In genomic region chr8:61617049-61617448, GRCm38 (mm10) we compare ENCODE assay signal across 27 mouse cellular contexts.
DNase-seq lines count a peak whose midpoint lies in the region; ATAC-seq lines count a peak whose summit lies in the region.
"Had no signal": no experiment of that assay in that cellular context is flagged by ENCODE, and none has a peak within 500 bp of the region (broad histone marks: within the 10 kb centered on the region; RNA-seq: fewer than 3 reads in every experiment).

No protein-coding gene starts in this region.

- H3K27ac ChIP-seq in forebrain, embryonic 11.5 days (ENCODE audit: low read depth, low read length): no peak overlapping the region
- no peak overlapping the region for H3K27ac ChIP-seq in forebrain, embryonic 16.5 days (ENCODE audit: low read length)
- peak overlapping the region; percentile 42; the same call in 1 of the 2 replicates for H3K27ac ChIP-seq in heart, embryonic 12.5 days (ENCODE audit: poor library complexity, severe bottlenecking)
- no peak overlapping the region for H3K27ac ChIP-seq in heart, embryonic 11.5 days (ENCODE audit: low read depth, low read length)
- peak overlapping the region; percentile 53; the same call in 1 of the 2 replicates for H3K27ac ChIP-seq in limb, embryonic 12.5 days
- H3K27ac ChIP-seq in limb, embryonic 10.5 days: no peak overlapping the region
- H3K27ac ChIP-seq: embryonic facial prominence, embryonic 12.5 days; forebrain, embryonic 10.5 days; hindbrain, embryonic 13.5 days; kidney, postnatal 0 days; limb, embryonic 15.5 days; liver, embryonic 13.5 days; midbrain, embryonic 13.5 days had no signal

- H3K36me3 ChIP-seq in forebrain, embryonic 11.5 days (ENCODE audit: control insufficient read depth, insufficient read depth, low read length): no peaks in the 10 kb centered on the region
- H3K36me3 ChIP-seq in forebrain, embryonic 16.5 days (ENCODE audit: control insufficient read depth, insufficient read depth): no peaks in the 10 kb centered on the region
- no peaks in the 10 kb centered on the region for H3K36me3 ChIP-seq in heart, embryonic 12.5 days
- H3K36me3 ChIP-seq in heart, embryonic 11.5 days (ENCODE audit: control insufficient read depth, insufficient read depth, low read length): no peaks in the 10 kb centered on the region
- H3K36me3 ChIP-seq in limb, embryonic 12.5 days: peaks cover under 1% of the 10 kb centered on the region; the same call in 1 of the 2 replicates
- H3K36me3 ChIP-seq in limb, embryonic 10.5 days: no peaks in the 10 kb centered on the region
- H3K36me3 ChIP-seq: embryonic facial prominence, embryonic 12.5 days; forebrain, embryonic 10.5 days; hindbrain, embryonic 13.5 days; limb, embryonic 15.5 days; liver, embryonic 13.5 days; midbrain, embryonic 13.5 days had no signal

- peak; percentile 8 for DNase-seq in forebrain, embryonic 11.5 days (ENCODE audit: low spot score)
- no peak for DNase-seq in limb, embryonic 10.5 days (ENCODE audit: low spot score)
- DNase-seq in right cerebral cortex, postnatal 10 days (ENCODE audit: low spot score in 2 of 2): no peak
- DNase-seq: adrenal gland, postnatal 10 days; cerebellum, adult 9-10 months; cerebellum, postnatal 36 days; forebrain, postnatal 0 days; gastrocnemius, postnatal 14 days; kidney, adult 8-10 months; kidney, postnatal 4 days; lung, adult 18-20 months; lung, postnatal 4 days; spleen, adult 18-20 months; thymus, postnatal 14 days had no signal

- H3K4me3 ChIP-seq in forebrain, embryonic 11.5 days (ENCODE audit: low read depth, low read length): no peak overlapping the region
- H3K4me3 ChIP-seq in forebrain, embryonic 16.5 days (replicated peaks; ENCODE audit: low read length): no peak overlapping the region
- H3K4me3 ChIP-seq in heart, embryonic 12.5 days: no peak overlapping the region
- H3K4me3 ChIP-seq in heart, embryonic 11.5 days (ENCODE audit: low read depth, low read length): no peak overlapping the region
- H3K4me3 ChIP-seq in limb, embryonic 12.5 days (replicated peaks): no peak overlapping the region
- no peak overlapping the region for H3K4me3 ChIP-seq in limb, embryonic 10.5 days
- H3K4me3 ChIP-seq: embryonic facial prominence, embryonic 12.5 days; forebrain, embryonic 10.5 days; hindbrain, embryonic 13.5 days; limb, embryonic 15.5 days; liver, embryonic 13.5 days; midbrain, embryonic 13.5 days had no signal

- no peaks in the 10 kb centered on the region for H3K27me3 ChIP-seq in forebrain, embryonic 11.5 days (ENCODE audit: control insufficient read depth, insufficient read depth, low read length)
- no peaks in the 10 kb centered on the region for H3K27me3 ChIP-seq in forebrain, embryonic 16.5 days (replicated peaks; ENCODE audit: control insufficient read depth, insufficient read depth, low read length)
- no peaks in the 10 kb centered on the region for H3K27me3 ChIP-seq in heart, embryonic 12.5 days (replicated peaks)
- no peaks in the 10 kb centered on the region for H3K27me3 ChIP-seq in heart, embryonic 11.5 days (ENCODE audit: control insufficient read depth, insufficient read depth, low read length)
- H3K27me3 ChIP-seq in limb, embryonic 12.5 days: no peaks in the 10 kb centered on the region
- no peaks in the 10 kb centered on the region for H3K27me3 ChIP-seq in limb, embryonic 10.5 days (ENCODE audit: low read depth, poor library complexity, severe bottlenecking)
- H3K27me3 ChIP-seq: CH12.LX; embryonic facial prominence, embryonic 12.5 days; hindbrain, embryonic 13.5 days; limb, embryonic 15.5 days; liver, embryonic 13.5 days; midbrain, embryonic 13.5 days had no signal

- H3K9ac ChIP-seq in forebrain, embryonic 11.5 days (ENCODE audit: low read length): no peak overlapping the region
- H3K9ac ChIP-seq in forebrain, embryonic 16.5 days (replicated peaks; ENCODE audit: low read depth, low read length): no peak overlapping the region
- no peak overlapping the region for H3K9ac ChIP-seq in heart, embryonic 12.5 days
- H3K9ac ChIP-seq in heart, embryonic 11.5 days (ENCODE audit: low read depth, low read length): no peak overlapping the region
- no peak overlapping the region for H3K9ac ChIP-seq in limb, embryonic 12.5 days (replicated peaks)
- H3K9ac ChIP-seq: embryonic facial prominence, embryonic 12.5 days; forebrain, postnatal 0 days; hindbrain, embryonic 13.5 days; limb, embryonic 15.5 days; liver, embryonic 13.5 days; midbrain, embryonic 13.5 days had no signal

- no peak for ATAC-seq in forebrain, embryonic 11.5 days (replicated peaks; ENCODE audit: low FRiP score)
- no peak for ATAC-seq in forebrain, embryonic 16.5 days
- ATAC-seq in heart, embryonic 12.5 days (ENCODE audit: insufficient number of reproducible peaks, low FRiP score): no peak
- ATAC-seq in heart, embryonic 11.5 days (replicated peaks; ENCODE audit: insufficient number of reproducible peaks, low FRiP score, low TSS enrichment): no peak
- ATAC-seq in limb, embryonic 12.5 days (ENCODE audit: insufficient number of reproducible peaks, insufficient read depth, low FRiP score, low TSS enrichment, low read depth): no peak
- ATAC-seq: forebrain, postnatal 0 days; intestine, embryonic 16.5 days; midbrain, embryonic 13.5 days had no signal

- WGBS in forebrain, embryonic 11.5 days: 87% methylated on average over 3 of the region's 3 CpGs
- 77% methylated on average over 3 of the region's 3 CpGs for WGBS in forebrain, embryonic 16.5 days
- 68% methylated on average over 3 of the region's 3 CpGs for WGBS in heart, embryonic 12.5 days
- 83% methylated on average over 3 of the region's 3 CpGs for WGBS in heart, embryonic 11.5 days (ENCODE audit: insufficient replicate concordance)
- WGBS in limb, embryonic 12.5 days: 75% methylated on average over 3 of the region's 3 CpGs
- 77% methylated on average over 3 of the region's 3 CpGs for WGBS in limb, embryonic 10.5 days

- H3K9me3 ChIP-seq in forebrain, embryonic 11.5 days (ENCODE audit: control insufficient read depth, low read length): no peaks in the 10 kb centered on the region
- H3K9me3 ChIP-seq in forebrain, embryonic 16.5 days (ENCODE audit: control insufficient read depth, low read length): no peaks in the 10 kb centered on the region
- no peaks in the 10 kb centered on the region for H3K9me3 ChIP-seq in heart, embryonic 12.5 days (replicated peaks)
- no peaks in the 10 kb centered on the region for H3K9me3 ChIP-seq in heart, embryonic 11.5 days (replicated peaks; ENCODE audit: control insufficient read depth, low read length)
- H3K9me3 ChIP-seq in limb, embryonic 12.5 days: no peaks in the 10 kb centered on the region
- no peaks in the 10 kb centered on the region for H3K9me3 ChIP-seq in limb, embryonic 10.5 days (replicated peaks)
- H3K9me3 ChIP-seq: embryonic facial prominence, embryonic 12.5 days; forebrain, embryonic 10.5 days; hindbrain, embryonic 13.5 days; limb, embryonic 15.5 days; liver, embryonic 13.5 days; midbrain, embryonic 13.5 days had no signal

- H3K4me2 ChIP-seq in forebrain, embryonic 11.5 days (ENCODE audit: low read depth, low read length, severe bottlenecking): no peak overlapping the region
- no peak overlapping the region for H3K4me2 ChIP-seq in forebrain, embryonic 16.5 days (ENCODE audit: low read length)
- H3K4me2 ChIP-seq in heart, embryonic 12.5 days: no peak overlapping the region
- H3K4me2 ChIP-seq in heart, embryonic 11.5 days: no peak overlapping the region
- no peak overlapping the region for H3K4me2 ChIP-seq in limb, embryonic 12.5 days
- H3K4me2 ChIP-seq: embryonic facial prominence, embryonic 12.5 days; hindbrain, embryonic 13.5 days; limb, embryonic 15.5 days; liver, embryonic 13.5 days; midbrain, embryonic 13.5 days had no signal

- H3K4me1 ChIP-seq in forebrain, embryonic 11.5 days (replicated peaks; ENCODE audit: control insufficient read depth, insufficient read depth, low read length): no peaks in the 10 kb centered on the region
- H3K4me1 ChIP-seq in forebrain, embryonic 16.5 days (replicated peaks; ENCODE audit: control insufficient read depth, insufficient read depth, low read length): no peaks in the 10 kb centered on the region
- peaks cover 39% of the 10 kb centered on the region for H3K4me1 ChIP-seq in heart, embryonic 12.5 days (replicated peaks)
- H3K4me1 ChIP-seq in heart, embryonic 11.5 days (ENCODE audit: control insufficient read depth, insufficient read depth, low read length): peaks cover 17% of the 10 kb centered on the region
- H3K4me1 ChIP-seq in limb, embryonic 12.5 days (replicated peaks): peaks cover 19% of the 10 kb centered on the region
- peaks cover 20% of the 10 kb centered on the region for H3K4me1 ChIP-seq in limb, embryonic 10.5 days
- H3K4me1 ChIP-seq: forebrain, embryonic 10.5 days; liver, embryonic 13.5 days; midbrain, embryonic 13.5 days had no signal

Comparison
In these comparisons a context has a peak if more than half of its experiments do, and no peak if none do; other contexts are left out.
1. H3K27ac ChIP-seq: peak in heart, embryonic 12.5 days (single experiment) and limb, embryonic 12.5 days (single experiment); none in forebrain, embryonic 11.5 days (single experiment), forebrain, embryonic 16.5 days (single experiment), heart, embryonic 11.5 days (single experiment) and limb, embryonic 10.5 days (single experiment).